Mouse (Mus musculus) liver, embryonic 14.5 days (tissue): ENCODE data around the gene Zfp771. TPM values are rescaled to one million over a fixed set of nuclear protein-coding genes. Genes with fewer than 3 reads are reported as not detected.

Source experiments
- ATAC-seq: fragments of 200-750 bp; cut with Nextera tagmentation; 2 replicates; pipeline ENCODE4 v1.8.0; 2017; ENCODE audit warnings: moderate number of reproducible peaks, mild to moderate bottlenecking, moderate library complexity; ENCODE audit not compliant: insufficient read depth
- DNase-seq, 3 experiments: peaks; one replicate each; pipeline ENCODE4 v3.0.0-alpha.2; 2012 to 2013; ENCODE audit warnings: low read depth in 3 of 3, low spot score in 3 of 3
- H3K27ac ChIP-seq: fragments of 300-500 bp; sonication (generic); 2 replicates; pipeline ENCODE4 v1.5.1; 2014; ENCODE audit warnings: moderate library complexity, mild to moderate bottlenecking, control low read depth, inconsistent platforms
- H3K27me3 ChIP-seq: fragments of 300-500 bp; sonication (generic); 2 replicates; pipeline ENCODE4 v1.6.1; 2014; ENCODE audit warnings: mild to moderate bottlenecking, low read length, moderate library complexity; ENCODE audit not compliant: control insufficient read depth, insufficient read depth
- H3K36me3 ChIP-seq: fragments of 300-500 bp; sonication (generic); replicated peaks from 2 replicates; pipeline ENCODE4 v1.6.1; 2014; ENCODE audit warnings: low read depth; ENCODE audit not compliant: control insufficient read depth, insufficient read depth
- H3K4me1 ChIP-seq, 2 experiments: fragments of 200-500 bp in 1 of 2; fragments of 300-500 bp in 1 of 2; sonication (generic) in 1 of 2; replicated peaks; 2 replicates each; pipeline ENCODE4 v1.6.1; 2012 to 2014; ENCODE audit warnings: antibody characterized with exemption in 1 of 2, inconsistent platforms in 1 of 2, low read length in 1 of 2; ENCODE audit not compliant: control insufficient read depth in 2 of 2, insufficient read depth in 2 of 2
- H3K4me2 ChIP-seq: fragments of 300-500 bp; sonication (generic); 2 replicates; pipeline ENCODE4 v1.6.1; 2014; ENCODE audit warnings: low read depth, mild to moderate bottlenecking, control low read depth, moderate library complexity
- H3K4me3 ChIP-seq, 2 experiments: fragments of 200-500 bp in 1 of 2; fragments of 300-500 bp in 1 of 2; sonication (generic) in 1 of 2; 2 replicates each; pipeline ENCODE4 v1.5.1; 2012 to 2014; ENCODE audit warnings: low read depth in 2 of 2, low read length in 2 of 2, mild to moderate bottlenecking in 2 of 2, control low read depth in 1 of 2, inconsistent platforms in 1 of 2, moderate library complexity in 1 of 2; ENCODE audit not compliant: insufficient read depth in 1 of 2
- H3K9ac ChIP-seq: fragments of 300-500 bp; sonication (generic); replicated peaks from 2 replicates; pipeline ENCODE4 v1.6.1; 2014; ENCODE audit warnings: mild to moderate bottlenecking, control low read depth, moderate library complexity
- H3K9me3 ChIP-seq: fragments of 300-500 bp; sonication (generic); 2 replicates; pipeline ENCODE4 v1.6.1; 2016; ENCODE audit warnings: low read length, mixed read lengths; ENCODE audit not compliant: control insufficient read depth
- CTCF ChIP-seq: IDR thresholded peaks from 2 replicates; pipeline ENCODE4 v1.5.1; 2016; ENCODE audit warnings: antibody characterized with exemption, low read depth, control low read depth
- EP300 ChIP-seq: IDR thresholded peaks from 2 replicates; pipeline ENCODE4 v1.6.1; 2016; ENCODE audit warnings: antibody characterized with exemption, low read depth
- WGBS: fragments of 180-500 bp; shearing (Covaris S2); extraction: QIAGEN DNeasy Blood & Tissue Kit; methylation state at CpG from one replicate; pipeline ENCODE4 v1.1.7; 2014; ENCODE audit not compliant: insufficient replicate concordance; 5-methylcytosine and 5-hydroxymethylcytosine counted together
- polyA plus RNA-seq, 2 experiments: library from polyadenylated mRNA; depleted of rRNA in 1 of 2; stranded (reverse) in 1 of 2; unstranded in 1 of 2; fragments of >200 nt; fragmentation: Nextera tagmentation in 1 of 2; extraction: Ambion mirVana in 1 of 2; gene quantifications; 2 replicates each; pipeline versions ENCODE4 v1.2.1 to v1.2.3; 2012 to 2014

Zfp771 gene
- polyA plus RNA-seq, 2 experiments = 11.0 to 19.6 TPM

DNA sequence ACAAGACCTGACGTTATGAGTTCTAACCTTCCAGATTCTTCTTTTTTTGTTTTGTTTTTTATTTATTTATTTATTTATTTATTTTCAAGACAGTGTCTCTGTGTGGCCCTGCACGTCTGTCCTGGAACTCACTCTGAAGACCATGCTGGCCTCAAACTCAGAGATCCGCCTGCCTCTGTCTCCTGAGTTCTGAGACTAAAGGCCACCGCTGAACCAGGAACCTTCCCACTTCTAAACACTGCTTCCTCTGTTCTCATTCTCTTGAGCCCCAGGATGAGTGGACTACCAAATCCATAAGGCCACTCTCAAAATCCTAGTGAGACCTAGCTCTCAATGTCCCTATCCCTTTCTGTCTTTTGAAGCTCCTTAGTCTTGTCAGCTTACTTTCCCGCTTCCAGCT, 34.2 kb upstream of the Zfp771 start:
- Histone ChIP-seq H3K36me3 (no peaks in the 10 kb centered on the region; the same call in 1 of the 2 replicates), H3K4me3 (peak overlapping the region; percentile 21 to 95), H3K9ac (peak overlapping the region; percentile 99), H3K4me2 (peak overlapping the region; percentile 91), H3K27ac (peak overlapping the region; percentile 85), H3K9me3 (no peaks in the 10 kb centered on the region), H3K27me3 (no peaks in the 10 kb centered on the region), H3K4me1 (peaks cover 15 to 16% of the 10 kb centered on the region in 2 experiments)
- no peak for ATAC-seq
- no peak for TF ChIP-seq CTCF
- no peak for TF ChIP-seq EP300
- 75% methylated on average over 5 of the region's 5 CpGs for WGBS
- DNase-seq = no peak

GRCm38 (mm10) chr7:127210266-127210665, 33.8 kb upstream of the Zfp771 start:
- H3K27ac ChIP-seq = peak overlapping the region; percentile 85
- peak overlapping the region in 1 of 2 experiments; percentile 95; a peak in 2 of 4 replicates for H3K4me3 ChIP-seq
- H3K4me2 ChIP-seq = peak overlapping the region; percentile 91
- H3K36me3 ChIP-seq = no peaks in the 10 kb centered on the region
- peaks cover 12 to 15% of the 10 kb centered on the region in 2 experiments for H3K4me1 ChIP-seq
- TF ChIP-seq EP300 (no peak), CTCF (no peak)
- 86% methylated on average over 4 of the region's 4 CpGs for WGBS
- H3K27me3 ChIP-seq = no peaks in the 10 kb centered on the region
- DNase-seq = no peak
- no peak for ATAC-seq
- H3K9ac ChIP-seq = peak overlapping the region; percentile 99
- no peaks in the 10 kb centered on the region for H3K9me3 ChIP-seq

GRCm38 (mm10) chr7:127211014-127211745, 32.9 kb upstream of the Zfp771 start:
- Histone ChIP-seq H3K27ac (no peak overlapping the region), H3K27me3 (no peaks in the 10 kb centered on the region), H3K4me2 (no peak overlapping the region), H3K4me3 (no peak overlapping the region), H3K36me3 (no peaks in the 10 kb centered on the region), H3K9me3 (no peaks in the 10 kb centered on the region), H3K4me1 (peaks cover 7 to 17% of the 10 kb centered on the region in 2 experiments), H3K9ac (no peak overlapping the region)
- no peak for ATAC-seq
- no peak for TF ChIP-seq CTCF
- no peak for DNase-seq
- WGBS = 64% methylated on average over 5 of the region's 5 CpGs

DNA sequence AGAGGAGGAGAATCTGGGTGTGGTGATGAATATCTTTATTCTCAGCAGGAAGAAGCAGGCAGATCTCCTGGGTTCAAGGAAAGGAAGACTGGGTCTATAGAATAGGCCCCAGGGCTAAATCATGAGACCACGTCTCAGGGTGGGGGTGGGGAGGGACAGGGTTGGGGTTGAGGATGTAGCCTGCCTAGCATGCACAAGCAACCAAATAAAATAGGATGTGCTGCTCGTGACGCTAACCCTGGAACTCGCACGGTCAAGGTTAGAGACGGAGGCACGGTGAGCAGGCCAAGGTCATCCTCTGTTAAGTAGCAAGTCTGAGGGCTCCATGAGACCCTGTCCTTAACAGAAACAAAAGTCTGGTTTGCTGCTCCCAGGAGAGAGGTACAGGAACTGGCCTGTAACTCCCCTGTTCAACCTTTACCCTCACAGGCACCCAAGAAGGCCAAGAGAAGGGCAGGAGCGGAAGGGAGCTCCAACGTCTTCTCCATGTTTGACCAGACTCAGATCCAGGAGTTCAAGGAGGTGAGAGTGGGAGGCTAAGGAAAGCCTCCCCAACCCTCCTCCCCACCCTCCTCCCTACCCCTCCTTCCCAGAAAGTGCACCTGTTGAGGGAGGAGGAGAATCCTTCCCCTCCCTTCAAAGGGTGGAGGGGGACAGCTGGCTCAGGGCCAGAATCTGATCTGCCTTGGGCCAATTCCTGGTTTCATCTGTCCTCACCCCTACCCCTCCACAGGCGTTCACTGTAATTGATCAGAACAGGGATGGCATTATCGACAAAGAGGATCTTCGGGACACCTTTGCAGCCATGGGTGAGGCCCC, 31.4 kb upstream of the Zfp771 start:
- WGBS = 85% methylated on average over 12 of the region's 12 CpGs
- no peak for ATAC-seq
- peaks cover 9 to 22% of the 10 kb centered on the region in 2 experiments for H3K4me1 ChIP-seq
- H3K4me2 ChIP-seq = no peak overlapping the region
- no peak overlapping the region for H3K27ac ChIP-seq
- no peak for TF ChIP-seq EP300
- no peaks in the 10 kb centered on the region for H3K36me3 ChIP-seq
- no peak overlapping the region for H3K4me3 ChIP-seq
- H3K9me3 ChIP-seq = no peaks in the 10 kb centered on the region
- no peaks in the 10 kb centered on the region for H3K27me3 ChIP-seq
- no peak overlapping the region for H3K9ac ChIP-seq
- no peak for DNase-seq

DNA sequence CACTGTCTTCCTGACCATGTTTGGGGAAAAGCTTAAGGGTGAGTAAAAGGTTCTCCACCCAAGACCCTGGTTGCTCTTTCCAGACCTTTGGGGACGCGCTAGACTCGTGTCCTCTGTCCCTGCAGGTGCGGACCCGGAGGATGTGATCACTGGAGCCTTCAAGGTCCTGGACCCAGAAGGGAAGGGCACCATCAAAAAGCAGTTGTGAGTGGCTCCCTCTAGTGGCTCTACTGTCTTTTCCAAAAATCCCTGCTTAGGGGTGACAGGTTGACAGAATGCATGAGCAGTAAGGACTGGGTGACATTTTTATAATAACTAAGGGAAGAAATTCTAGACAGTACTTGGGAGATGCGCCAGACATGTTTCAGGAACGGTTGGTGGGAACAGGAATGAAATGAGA, 30.6 kb upstream of the Zfp771 start:
- Histone ChIP-seq H3K4me2 (no peak overlapping the region), H3K9me3 (no peaks in the 10 kb centered on the region), H3K4me3 (no peak overlapping the region), H3K27me3 (no peaks in the 10 kb centered on the region), H3K27ac (no peak overlapping the region), H3K36me3 (no peaks in the 10 kb centered on the region), H3K4me1 (peaks cover 17 to 31% of the 10 kb centered on the region in 2 experiments), H3K9ac (no peak overlapping the region)
- ATAC-seq = no peak
- DNase-seq = no peak
- 41% methylated on average over 7 of the region's 7 CpGs for WGBS
- TF ChIP-seq EP300 (no peak), CTCF (peak; percentile 89)
